Mouse (Mus musculus): Measurements from ENCODE around the gene Aire. TPM values are rescaled to one million over a fixed set of nuclear protein-coding genes. Genes with fewer than 3 reads are reported as not detected.
"Not testable (repeated sequence)": the region's sequence is repeated elsewhere in the genome, so short reads cannot be mapped to it uniquely, and the experiment has no call there.

Aire gene
- total RNA-seq, 2 experiments from 2014 or later: not detected

- intact Hi-C loops (cut with DNase I): no loop called here
Observed at GRCm38 (mm10) chr10:78054633-78055565, 11.5 kb upstream of the Aire start.

GRCm38 (mm10) chr10:78049519-78050035 is 6.2 kb upstream of the Aire start:
- intact Hi-C loops (cut with DNase I): no loop called here
- no peak for DNase-seq

More at GRCm38 (mm10) chr10:78054633-78055565, 11.5 kb upstream of the Aire start:
- peak; percentile 33 to 36 for DNase-seq

- intact Hi-C loops (cut with DNase I): no loop called here
- no peak for DNase-seq
Observed at GRCm38 (mm10) chr10:78048061-78048730, 4.8 kb upstream of the Aire start.

- no peak for DNase-seq
Observed at GRCm38 (mm10) chr10:78046388-78046787, 3.0 kb upstream of the Aire start.

GRCm38 (mm10) chr10:78044531-78044930 is 1.1 kb upstream of the Aire start:
- no peak for DNase-seq
- intact Hi-C loops (cut with DNase I): no loop called here

More at GRCm38 (mm10) chr10:78046388-78046787, 3.0 kb upstream of the Aire start:
- intact Hi-C loops (cut with DNase I): no loop called here

GRCm38 (mm10) chr10:78042697-78043405 is 559 bp downstream of the Aire start:
- intact Hi-C loops (cut with DNase I): no loop called here
- no peak for DNase-seq

GRCm38 (mm10) chr10:78042096-78042495 is 1.3 kb downstream of the Aire start:
- intact Hi-C loops (cut with DNase I): no loop called here
- DNase-seq: no peak

- no peak for DNase-seq
- intact Hi-C loops (cut with DNase I): no loop called here
Observed at GRCm38 (mm10) chr10:78041647-78042046, 1.8 kb downstream of the Aire start, which contains the start of gene Dnmt3l. Gene Dnmt3l, plus strand, starts transcription at chr10:78041947.

GRCm38 (mm10) chr10:78037139-78037538 is 6.3 kb downstream of the Aire start:
- DNase-seq: no peak
- intact Hi-C loops (cut with DNase I): no loop called here

GRCm38 (mm10) chr10:78031987-78032386 is 11.4 kb downstream of the Aire start:
- intact Hi-C loops (cut with DNase I): loop anchor here (1.0 kb wide), 1 partner anchor 128 kb away; no protein-coding TSS in a partner anchor
- no peak for DNase-seq

GRCm38 (mm10) chr10:78029080-78029479 is 14.3 kb downstream of the Aire start:
- no peak for DNase-seq
- intact Hi-C loops (cut with DNase I): loop anchor here (5.0 kb wide), 2 partner anchors 38 to 42 kb away; partner anchors contain the start of gene Icosl

GRCm38 (mm10) chr10:78028129-78028528 is 15.3 kb downstream of the Aire start:
- DNase-seq: peak; percentile 72 to 84

GRCm38 (mm10) chr10:78025453-78025852 is 18.0 kb downstream of the Aire start:
- DNase-seq: not testable (repeated sequence)
- intact Hi-C loops (cut with DNase I): loop anchor here (5.0 kb wide), 2 partner anchors 38 to 42 kb away; partner anchors contain the start of gene Icosl

More at GRCm38 (mm10) chr10:78028129-78028528, 15.3 kb downstream of the Aire start:
- intact Hi-C loops (cut with DNase I): loop anchor here (5.0 kb wide), 2 partner anchors 39 to 41 kb away; partner anchors contain the start of gene Icosl

- intact Hi-C loops (cut with DNase I); DNase-seq: not testable (repeated sequence)
Observed at GRCm38 (mm10) chr10:78019984-78020383, 23.4 kb downstream of the Aire start.

- DNase-seq: no peak
- intact Hi-C loops (cut with DNase I): no loop called here
Observed at GRCm38 (mm10) chr10:78019291-78019690, 24.1 kb downstream of the Aire start.

GRCm38 (mm10) chr10:78018797-78019203 is 24.6 kb downstream of the Aire start:
- intact Hi-C loops (cut with DNase I): no loop called here
- peak; percentile 84 to 91 for DNase-seq

GRCm38 (mm10) chr10:78016366-78016765 is 27.0 kb downstream of the Aire start:
- intact Hi-C loops (cut with DNase I): no loop called here
- no peak for DNase-seq

GRCm38 (mm10) chr10:78015489-78015888 is 27.9 kb downstream of the Aire start:
- peak; percentile 30 to 40 for DNase-seq
- intact Hi-C loops (cut with DNase I): no loop called here

GRCm38 (mm10) chr10:78012661-78013495 is 30.5 kb downstream of the Aire start:
- no peak for DNase-seq
- intact Hi-C loops (cut with DNase I): no loop called here
